Mouse (Mus musculus) ES-E14 (cell line): ENCODE measurements around the gene Yaf2.

Experiments used
- CHD2 ChIP-seq: IDR thresholded peaks from 2 replicates; pipeline ENCODE4 v1.6.1; 2014; ENCODE audit warnings: mild to moderate bottlenecking, low read depth, low read length, inconsistent platforms
- MAFK ChIP-seq: IDR thresholded peaks from 2 replicates; pipeline ENCODE4 v1.6.1; 2014; ENCODE audit warnings: mild to moderate bottlenecking, low read depth, low read length, inconsistent platforms; ENCODE audit not compliant: insufficient read depth
- ZC3H11A ChIP-seq: IDR thresholded peaks from 2 replicates; pipeline ENCODE4 v1.6.1; 2012; ENCODE audit warnings: low read depth, mild to moderate bottlenecking, inconsistent platforms, low read length, borderline replicate concordance
- ZNF384 ChIP-seq: IDR thresholded peaks from 2 replicates; pipeline ENCODE4 v1.6.1; 2012; ENCODE audit warnings: low read depth, low read length, inconsistent platforms

GRCm38 (mm10) chr15:93365561-93365960 lies 28.8 kb upstream of the Yaf2 start:
- TF ChIP-seq ZC3H11A (no peak), CHD2 (no peak), ZNF384 (no peak), MAFK (no peak)
